Mouse (Mus musculus): ENCODE results near the gene Brinp3.

DNA sequence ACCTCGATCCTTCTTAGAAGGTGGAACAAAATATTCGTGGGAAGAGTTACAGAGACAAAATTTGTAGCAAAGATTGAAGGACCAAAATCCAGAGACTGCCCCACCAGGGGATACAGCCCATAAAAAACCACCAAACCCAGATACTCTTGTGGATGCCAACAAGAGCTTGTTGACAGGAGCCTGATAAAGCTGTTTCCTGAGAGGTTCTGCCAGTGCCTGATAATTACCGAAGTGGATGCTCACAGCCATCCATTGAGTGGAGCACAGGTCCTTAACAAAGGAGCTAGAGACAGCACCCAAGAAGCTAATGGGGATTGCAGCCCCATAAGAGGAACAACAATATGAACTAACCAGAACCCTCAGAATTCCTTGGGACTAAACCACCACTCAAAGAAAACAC, 67.6 kb downstream of the Brinp3 start:
- TF ChIP-seq POLR2A (IDR thresholded peaks at IDR 0.05; ENCODE audit: control insufficient read depth, extremely low read depth, insufficient read depth, low read length, poor library complexity) (no peak), CTCF (IDR thresholded peaks at IDR 0.05; ENCODE audit: borderline replicate concordance, control insufficient read depth, extremely low read depth, insufficient read depth, low read length, poor library complexity) (no peak)

Measured in thymus, adult 2 months (tissue).